Mouse (Mus musculus) megakaryocyte, adult 5-6 weeks (primary cell): ENCODE results near the gene 1700008P02Rik. TPM values are rescaled to one million over a fixed set of nuclear protein-coding genes. Genes with fewer than 3 reads are reported as not detected.
"Not testable (repeated sequence)": the region's sequence is repeated elsewhere in the genome, so short reads cannot be mapped to it uniquely, and the experiment has no call there.

Experiments
- ATAC-seq: 2 replicates; pipeline ENCODE4 v1.8.0; 2016; ENCODE audit warnings: mild to moderate bottlenecking, inconsistent platforms; ENCODE audit not compliant: poor library complexity, severe bottlenecking
- total RNA-seq, 2 experiments: library from RNA; stranded (forward) in 1 of 2; stranded (reverse) in 1 of 2; fragments of 153-499, 151-499 nt in 1 of 2; fragments of 221-1000, 200-1000 nt in 1 of 2; gene quantifications; 2 replicates each; pipeline versions ENCODE4 v1.2.3 to v1.2.4; 2015 to 2017

Gene 1700008P02Rik
- not detected in 2 replicates for total RNA-seq (2015)
- not detected in 2 replicates for total RNA-seq (2017)

GRCm38 (mm10) chr3:6620343-6620742 is at the start of gene 1700008P02Rik:
TSS of gene 1700008P02Rik (minus strand) at chr3:6620443.
- no peak for ATAC-seq

GRCm38 (mm10) chr3:6649411-6649810 is 29.2 kb upstream of the 1700008P02Rik start:
- ATAC-seq = no peak

- ATAC-seq = not testable (repeated sequence)
Observed at GRCm38 (mm10) chr3:6638151-6638550, 17.9 kb upstream of the 1700008P02Rik start.

- no peak for ATAC-seq
Observed at GRCm38 (mm10) chr3:6634256-6634655, 14.0 kb upstream of the 1700008P02Rik start.

- ATAC-seq = no peak
Observed at GRCm38 (mm10) chr3:6617881-6618280, 2.4 kb downstream of the 1700008P02Rik start.
